Mouse (Mus musculus) brain, embryonic 14.5 days (tissue): ENCODE data around the gene Tpbgl. TPM values are rescaled to one million over a fixed set of nuclear protein-coding genes. Genes with fewer than 3 reads are reported as not detected.

Experiments
- DNase-seq: peaks from one replicate; pipeline ENCODE4 v3.0.0-alpha.2; 2011; ENCODE audit warnings: low read depth
- CTCF ChIP-seq: fragments of 200-500 bp; IDR thresholded peaks from 2 replicates; pipeline ENCODE4 v1.5.1; 2012; ENCODE audit warnings: inconsistent platforms, mild to moderate bottlenecking, moderate library complexity, borderline replicate concordance; ENCODE audit not compliant: insufficient read depth, insufficient read length; ENCODE audit errors: extremely low read depth
- POLR2A ChIP-seq: fragments of 200-500 bp; IDR thresholded peaks from 2 replicates; pipeline ENCODE4 v1.6.1; 2012; ENCODE audit warnings: mild to moderate bottlenecking, inconsistent platforms, borderline replicate concordance; ENCODE audit not compliant: poor library complexity, insufficient read depth, insufficient read length, severe bottlenecking; ENCODE audit errors: extremely low read depth
- polyA plus RNA-seq: library from polyadenylated mRNA; depleted of rRNA; stranded (reverse); fragments of >200 nt; gene quantifications from 2 replicates; pipeline ENCODE4 v1.2.3, GENCODE M21; 2012; rRNA removed

Gene Tpbgl
- polyA plus RNA-seq = 0.83 and 1.7 TPM in 2 replicates

DNA sequence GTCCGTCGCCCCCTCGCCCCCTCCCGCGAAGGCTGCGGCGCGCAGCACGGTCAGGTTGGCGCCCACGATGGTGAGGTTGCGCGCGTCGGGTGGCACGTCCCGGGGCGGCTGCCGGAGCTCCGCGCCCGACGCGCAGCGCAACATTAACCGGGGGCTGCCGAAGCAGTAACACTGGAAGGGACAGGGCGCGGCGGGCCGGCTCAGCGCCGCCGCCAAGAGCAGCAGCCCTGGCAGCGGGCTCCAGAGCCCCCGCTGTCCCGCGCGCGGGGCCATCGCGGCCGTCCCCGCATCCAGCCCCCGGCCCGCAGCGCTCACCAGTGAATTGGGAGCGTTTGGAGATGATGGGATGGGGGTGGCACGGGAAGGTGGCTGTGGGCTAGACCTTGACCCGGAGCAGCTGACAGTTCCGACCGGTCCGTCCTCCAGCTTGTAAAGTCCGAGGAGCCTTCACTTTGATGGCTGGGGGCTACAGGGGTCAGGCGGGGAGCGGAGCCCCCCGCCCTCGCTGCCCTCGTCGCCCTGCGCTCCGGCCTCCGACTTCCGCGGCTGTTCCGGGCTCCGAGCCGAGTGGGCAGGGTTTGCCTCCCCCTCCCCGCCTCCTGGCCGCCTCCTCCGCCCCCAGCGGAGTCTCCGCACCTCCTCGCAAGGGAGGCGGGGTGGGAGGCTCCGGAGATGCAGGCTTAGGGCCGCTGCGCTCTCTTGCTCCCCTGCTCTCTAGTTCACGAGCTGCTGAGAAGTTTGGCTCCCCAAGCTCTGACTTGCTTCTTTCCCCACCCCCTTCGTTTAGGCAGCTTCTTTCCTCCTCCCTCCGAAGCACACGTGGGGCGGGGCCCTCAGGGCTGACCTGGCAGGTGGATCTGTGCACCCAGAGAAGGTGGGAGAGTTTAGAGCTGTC is at the start of gene Tpbgl:
Gene Tpbgl, minus strand, starts transcription at position 728 of the 895 bp plus-strand sequence.
- DNase-seq = peak; percentile 54
- no peak for TF ChIP-seq POLR2A
- TF ChIP-seq CTCF = no peak

DNA sequence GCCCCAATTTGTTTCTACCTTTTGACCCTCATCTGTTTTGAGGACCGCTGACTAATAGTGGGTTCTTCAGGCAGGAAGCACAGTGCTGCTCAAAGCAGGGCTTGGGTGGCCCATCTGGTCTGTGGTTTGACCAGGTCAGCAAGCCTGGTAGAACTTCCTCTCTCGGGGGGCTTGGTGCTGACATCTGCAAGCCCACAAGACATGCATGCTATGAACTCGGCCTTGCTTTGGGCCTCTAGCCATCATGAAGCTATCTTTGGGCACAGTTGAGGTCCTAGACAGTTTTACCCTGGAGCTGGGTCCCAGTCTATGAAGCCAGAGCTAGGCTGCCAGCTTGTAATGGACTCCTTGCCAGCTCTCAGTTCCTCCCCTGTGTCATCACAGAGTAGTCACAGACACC is 48.0 kb upstream of the Tpbgl start:
- TF ChIP-seq CTCF (no peak), POLR2A (no peak)
- no peak for DNase-seq

DNA sequence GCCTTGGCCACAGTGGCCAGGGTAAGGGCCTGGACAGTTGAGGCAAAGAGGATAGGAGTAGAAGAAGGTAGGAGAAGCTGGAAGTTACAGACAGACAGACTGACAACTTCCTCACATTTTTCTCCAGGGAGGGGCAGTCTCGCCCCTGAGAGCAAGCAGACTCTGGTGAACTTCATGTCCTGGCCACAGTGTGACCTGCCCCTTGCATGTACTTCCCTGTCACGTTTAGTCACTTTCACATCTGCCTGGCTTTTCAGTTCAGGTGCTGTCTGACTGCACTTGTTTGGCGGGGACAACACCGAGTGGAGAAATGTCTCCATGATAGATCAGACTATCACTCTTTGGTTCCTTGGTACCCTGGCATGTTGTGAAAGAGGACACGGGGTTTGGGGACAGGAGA is 47.3 kb upstream of the Tpbgl start:
- TF ChIP-seq CTCF (no peak), POLR2A (no peak)
- no peak for DNase-seq

DNA sequence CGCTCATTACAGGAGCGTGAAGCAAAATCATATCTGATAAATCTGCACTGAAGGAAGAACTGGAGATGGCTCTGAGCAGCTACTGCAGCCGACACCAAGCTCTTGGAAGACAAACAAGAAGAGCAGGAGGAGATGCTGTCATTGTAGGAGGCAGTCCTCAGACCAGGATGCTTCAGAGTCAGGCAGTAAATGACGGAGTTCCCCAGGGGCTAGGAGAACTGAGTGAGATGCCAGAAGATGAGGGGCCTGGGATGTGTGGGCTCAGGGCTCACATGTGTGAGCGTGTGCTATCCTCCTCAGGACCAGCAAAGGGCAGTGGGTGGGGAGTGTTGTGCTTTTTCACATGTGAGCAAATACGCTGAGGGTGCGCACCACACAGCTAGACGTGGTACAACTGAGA is 46.3 kb upstream of the Tpbgl start:
- DNase-seq = no peak
- TF ChIP-seq POLR2A (no peak), CTCF (no peak)

DNA sequence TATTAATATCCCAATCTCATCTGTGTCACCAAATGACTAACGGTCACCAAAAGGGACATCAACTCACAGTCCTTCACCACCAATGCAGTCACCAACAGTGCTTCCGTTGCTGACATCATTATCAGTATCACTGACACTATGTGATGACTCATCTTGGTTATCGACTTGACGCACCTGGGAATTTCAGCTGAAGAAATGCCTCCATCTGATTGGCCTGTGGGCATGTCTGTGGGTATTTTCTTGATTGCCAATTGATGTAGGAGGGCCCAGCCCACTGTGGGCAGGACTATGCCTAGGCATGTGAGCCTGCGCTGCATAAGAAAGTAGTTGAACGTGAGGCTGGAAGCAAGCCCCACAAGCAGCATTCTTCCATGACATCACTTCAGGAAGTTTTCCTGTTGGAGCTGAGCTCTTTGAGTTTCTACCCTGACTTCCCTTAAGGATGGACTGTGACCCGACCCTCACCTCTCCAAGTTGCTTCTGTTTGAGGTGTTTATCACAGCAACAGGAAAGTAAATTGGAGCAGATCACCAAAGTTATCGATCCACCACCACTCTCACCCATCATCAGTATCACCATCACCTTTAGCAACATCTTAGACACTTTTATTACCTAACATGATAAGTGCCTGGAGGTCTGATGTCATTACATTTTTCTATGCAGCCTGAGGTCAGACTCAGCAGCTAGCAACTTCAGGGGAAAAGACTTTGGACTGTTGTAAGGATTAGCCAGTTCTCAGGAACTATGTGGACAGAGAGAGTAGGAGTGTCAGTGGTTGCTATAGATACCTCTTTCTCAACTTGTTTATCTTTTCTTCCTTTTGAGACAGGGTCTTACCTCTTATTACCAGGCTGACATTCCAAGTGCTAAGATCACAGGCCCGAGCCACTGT is 44.9 kb upstream of the Tpbgl start:
- no peak for DNase-seq
- TF ChIP-seq POLR2A (no peak), CTCF (no peak)

DNA sequence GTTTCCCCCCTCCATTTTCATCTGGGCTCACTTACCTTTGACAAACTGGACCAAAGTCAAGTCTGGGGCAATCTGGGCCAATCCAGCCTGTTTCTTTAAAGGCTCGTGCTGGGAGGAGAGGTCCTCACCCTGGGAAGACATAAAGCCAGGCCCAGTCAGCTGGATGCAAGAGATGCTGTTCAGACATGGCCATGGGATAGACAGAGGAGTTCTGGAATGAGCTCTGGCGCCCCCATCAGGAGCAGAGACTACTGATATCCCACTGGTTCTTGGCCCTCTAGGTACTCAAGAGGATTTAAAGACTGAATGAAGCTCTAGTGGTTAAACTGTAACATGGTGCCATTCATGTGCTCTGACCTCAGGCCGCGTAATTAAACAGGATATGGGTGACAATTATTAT is 44.0 kb upstream of the Tpbgl start:
- DNase-seq = no peak
- TF ChIP-seq CTCF (no peak), POLR2A (no peak)

DNA sequence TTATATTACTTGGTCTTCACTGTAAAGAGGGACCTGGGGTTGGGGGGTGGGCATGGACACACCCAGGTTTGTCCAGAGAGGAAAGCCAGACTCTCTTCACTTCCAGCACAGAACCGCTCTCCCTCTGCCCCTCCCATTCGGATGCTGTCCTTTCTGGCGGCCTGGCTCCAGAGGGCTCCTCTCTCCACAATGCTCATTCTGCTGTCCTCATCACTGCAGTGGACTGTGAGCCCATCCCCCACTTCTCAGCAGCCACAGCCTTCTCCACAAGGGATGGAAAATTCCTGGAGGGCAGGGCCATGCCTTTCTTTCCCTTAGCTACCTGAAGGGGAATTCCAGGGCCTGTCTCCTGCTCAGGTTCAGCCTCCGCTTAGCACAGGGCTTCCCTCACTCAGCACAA is 41.9 kb upstream of the Tpbgl start:
- peak; percentile 20 for DNase-seq
- TF ChIP-seq CTCF (no peak), POLR2A (no peak)

DNA sequence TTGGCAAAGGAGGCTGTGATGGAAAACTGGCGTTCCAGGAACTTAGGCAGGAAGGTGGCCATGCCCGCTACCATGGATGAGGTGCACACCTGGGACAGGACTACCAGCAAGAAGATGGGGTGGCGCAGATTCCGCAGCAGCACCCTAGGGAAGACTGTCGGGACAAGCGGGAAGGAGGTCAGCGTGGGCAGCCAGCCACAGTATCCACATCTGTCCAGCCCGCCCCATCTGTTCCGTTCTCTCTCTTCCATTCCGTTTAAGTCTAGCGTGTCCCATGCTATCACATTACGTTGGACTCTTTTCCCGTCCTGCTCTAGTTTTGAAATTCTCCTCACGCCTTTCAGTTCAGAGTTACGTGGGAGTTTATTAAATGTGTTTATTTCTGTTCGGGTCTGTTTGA is 40.2 kb upstream of the Tpbgl start:
- TF ChIP-seq POLR2A (no peak), CTCF (no peak)
- DNase-seq = no peak

DNA sequence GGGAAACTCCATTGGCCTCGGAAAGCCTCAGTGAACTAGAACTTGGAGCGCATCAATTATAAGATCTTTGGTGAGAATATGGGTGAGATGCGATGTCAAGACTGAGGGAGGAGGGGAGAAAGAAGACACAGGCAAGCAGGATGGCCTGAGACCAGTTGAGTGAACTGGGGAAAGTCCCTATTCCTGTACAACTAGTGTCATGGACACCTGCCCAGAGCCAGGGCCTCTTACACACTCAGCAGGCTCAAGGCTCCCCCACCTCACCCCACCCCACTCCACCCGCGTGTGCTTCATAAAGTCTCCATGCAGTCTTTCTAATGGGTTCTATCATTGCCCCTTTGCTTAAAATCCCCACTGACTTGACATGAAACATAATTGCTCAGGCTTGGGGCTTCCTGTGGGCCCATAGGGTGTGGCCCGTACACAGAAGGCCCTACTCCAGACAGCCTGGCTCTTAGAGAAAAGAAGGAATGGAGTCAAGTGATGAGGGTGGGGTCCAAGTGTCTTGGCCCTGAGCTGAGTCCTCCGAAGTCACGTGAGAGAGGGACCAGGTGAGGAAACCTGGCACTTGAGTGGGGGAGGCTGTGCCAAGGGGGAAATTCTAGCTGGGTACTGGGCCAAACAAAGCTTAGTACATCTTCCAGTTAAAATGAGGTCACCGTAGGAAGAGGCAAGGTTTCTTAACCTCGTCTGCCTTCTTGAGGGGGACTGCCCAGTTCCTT is 39.0 kb upstream of the Tpbgl start:
- TF ChIP-seq POLR2A (no peak), CTCF (no peak)
- no peak for DNase-seq

DNA sequence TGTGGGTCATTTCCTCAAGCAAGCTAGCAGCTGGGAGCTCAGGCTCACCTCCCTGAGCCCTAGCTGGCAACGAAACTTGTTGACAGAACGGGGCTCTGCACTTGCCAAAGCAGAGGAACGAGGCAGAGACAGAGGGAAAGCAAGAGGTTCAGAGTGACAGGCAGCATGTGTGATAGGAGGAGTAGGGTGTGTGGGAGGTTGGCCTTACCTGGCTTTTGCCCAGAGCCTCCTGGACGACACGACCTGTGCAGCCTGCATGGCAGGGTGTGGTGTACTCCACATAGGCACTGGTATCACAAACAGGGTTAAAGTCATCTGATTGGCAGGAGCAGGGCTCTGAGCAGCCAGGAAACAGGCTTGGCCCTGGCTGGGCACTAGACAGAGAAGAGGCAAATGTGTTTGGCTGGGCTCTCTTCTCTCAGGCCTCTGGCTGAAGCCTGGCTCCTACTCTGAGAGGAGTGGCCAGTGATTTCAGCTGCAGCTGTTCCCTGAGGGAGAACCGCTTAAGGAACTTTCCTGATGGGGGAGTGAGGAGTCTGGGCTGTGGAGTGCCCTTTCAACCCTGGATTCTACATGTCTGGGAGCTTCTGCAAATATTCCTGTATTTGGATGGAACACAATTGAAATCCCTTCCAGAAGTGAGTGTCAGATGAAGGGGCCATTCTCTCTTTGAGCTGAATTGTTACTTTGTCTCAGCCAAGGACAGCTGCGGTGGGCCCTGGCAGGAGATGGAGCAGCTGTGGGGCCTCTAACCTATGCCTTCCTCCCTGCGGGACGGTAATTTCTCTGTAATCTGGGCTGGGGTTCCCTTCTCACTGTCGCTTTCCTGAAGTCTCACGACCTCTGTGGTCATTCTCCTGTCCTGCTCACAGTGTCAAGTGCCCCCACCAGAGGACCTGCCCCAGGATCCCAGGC is 37.9 kb upstream of the Tpbgl start:
- DNase-seq = peak; percentile 46
- TF ChIP-seq POLR2A = no peak
- no peak for TF ChIP-seq CTCF

DNA sequence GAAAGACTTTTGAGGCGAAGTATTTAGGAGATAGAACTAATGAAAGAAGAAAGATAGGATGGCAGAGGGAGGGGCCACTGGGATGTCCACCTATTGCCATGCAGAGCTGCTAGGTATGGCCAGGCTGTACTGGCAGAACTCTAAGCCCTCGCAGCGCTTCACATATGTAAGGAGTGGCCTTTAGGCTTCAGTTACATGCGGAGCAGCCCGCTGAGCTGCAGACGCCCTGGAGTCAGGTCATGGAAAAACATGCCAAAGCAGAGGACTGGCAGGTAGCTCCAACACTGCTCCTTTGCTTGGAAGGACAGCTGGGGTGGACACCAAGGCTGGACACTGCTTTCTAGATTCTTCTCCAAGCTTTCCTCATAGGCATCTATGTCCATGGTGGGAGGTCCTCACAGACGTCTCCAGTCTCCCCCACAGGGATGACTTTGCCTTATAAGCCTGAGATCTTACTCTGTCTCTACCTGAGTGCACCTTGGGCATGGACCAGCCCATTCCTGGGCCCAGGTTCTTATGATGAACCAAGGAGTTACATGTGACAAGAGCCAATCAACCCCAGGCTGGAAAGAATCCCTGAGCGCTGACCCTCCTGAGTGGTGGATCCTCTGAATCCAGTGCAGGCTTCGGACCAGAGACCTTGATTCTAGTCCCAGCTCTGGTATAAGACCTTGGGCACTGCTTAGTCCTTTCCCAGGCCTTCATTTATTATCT is 36.8 kb upstream of the Tpbgl start:
- DNase-seq = no peak
- TF ChIP-seq POLR2A (no peak), CTCF (no peak)
